Mouse (Mus musculus) brain, embryonic 18.5 days (tissue): ENCODE measurements around the gene Zbed6.
"Not testable (repeated sequence)": the region's sequence is repeated elsewhere in the genome, so short reads cannot be mapped to it uniquely, and the experiment has no call there.

Experiments used
- DNase-seq: peaks from one replicate; pipeline ENCODE4 v3.0.0-alpha.2; 2012; ENCODE audit warnings: low read depth, low spot score

The Zbed6 gene

DNA sequence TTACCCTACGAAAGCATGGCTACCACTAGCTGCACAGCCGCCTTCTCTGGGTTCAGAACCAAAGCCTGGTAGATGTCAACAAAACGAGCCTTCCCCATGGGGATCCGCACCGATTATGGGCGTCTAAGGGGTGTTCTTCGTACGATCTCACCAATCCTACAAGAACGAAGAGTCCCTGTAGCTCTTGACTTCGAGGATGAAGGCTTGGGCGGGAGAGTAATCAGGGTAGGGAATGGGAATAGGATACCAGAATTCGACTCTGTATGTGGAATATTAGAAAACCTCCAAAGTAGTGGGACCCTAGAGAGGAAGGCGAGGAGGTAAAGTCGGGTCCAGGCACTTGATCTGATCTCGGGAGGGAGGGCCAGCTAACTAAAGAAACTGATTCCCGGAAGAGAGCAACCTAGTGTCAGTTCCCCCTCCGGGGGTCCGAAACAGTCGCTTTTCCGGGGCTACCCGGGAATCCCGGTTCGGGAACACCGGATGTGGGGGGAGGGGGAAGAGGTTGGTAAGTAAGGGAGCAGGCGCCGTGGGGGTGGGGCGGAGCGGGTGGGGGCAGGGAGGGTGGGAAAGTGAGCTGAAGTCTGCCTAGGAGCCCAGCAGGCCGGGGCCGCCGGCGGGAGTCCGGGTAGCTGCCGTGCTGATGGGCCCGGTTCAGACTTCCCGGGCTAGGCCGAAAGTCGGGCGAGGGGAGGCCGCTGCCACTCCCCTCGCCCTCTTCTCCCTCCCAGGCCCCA, at the start of gene Zbed6:
Gene Zbed6, minus strand, starts transcription at position 420 of the 737 bp plus-strand sequence.
- DNase-seq: peak; percentile 36

DNA sequence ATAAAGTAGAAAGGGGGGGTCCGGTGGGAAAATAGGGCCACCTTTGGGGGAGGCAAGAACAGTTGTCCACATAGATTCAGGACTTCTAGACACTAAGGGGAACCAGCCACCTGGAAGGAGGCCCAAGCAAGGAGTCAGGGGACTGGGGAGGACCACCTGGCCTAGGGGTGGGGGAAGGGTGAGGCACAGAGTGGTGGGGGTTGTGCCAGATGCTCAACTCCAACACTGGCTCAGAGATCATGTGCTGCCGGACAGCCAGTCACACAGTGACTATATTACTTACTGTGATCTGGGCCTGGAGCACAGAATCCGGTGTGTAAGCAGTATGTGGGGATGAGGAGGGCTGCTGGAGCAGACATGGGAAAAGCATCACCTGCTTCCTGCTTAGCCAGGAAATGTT, 48.6 kb upstream of the Zbed6 start:
- DNase-seq: no peak

- DNase-seq: not testable (repeated sequence)
These were observed 41.1 kb upstream of the Zbed6 start for GRCm38 (mm10) chr1:133701824-133702223.

DNA sequence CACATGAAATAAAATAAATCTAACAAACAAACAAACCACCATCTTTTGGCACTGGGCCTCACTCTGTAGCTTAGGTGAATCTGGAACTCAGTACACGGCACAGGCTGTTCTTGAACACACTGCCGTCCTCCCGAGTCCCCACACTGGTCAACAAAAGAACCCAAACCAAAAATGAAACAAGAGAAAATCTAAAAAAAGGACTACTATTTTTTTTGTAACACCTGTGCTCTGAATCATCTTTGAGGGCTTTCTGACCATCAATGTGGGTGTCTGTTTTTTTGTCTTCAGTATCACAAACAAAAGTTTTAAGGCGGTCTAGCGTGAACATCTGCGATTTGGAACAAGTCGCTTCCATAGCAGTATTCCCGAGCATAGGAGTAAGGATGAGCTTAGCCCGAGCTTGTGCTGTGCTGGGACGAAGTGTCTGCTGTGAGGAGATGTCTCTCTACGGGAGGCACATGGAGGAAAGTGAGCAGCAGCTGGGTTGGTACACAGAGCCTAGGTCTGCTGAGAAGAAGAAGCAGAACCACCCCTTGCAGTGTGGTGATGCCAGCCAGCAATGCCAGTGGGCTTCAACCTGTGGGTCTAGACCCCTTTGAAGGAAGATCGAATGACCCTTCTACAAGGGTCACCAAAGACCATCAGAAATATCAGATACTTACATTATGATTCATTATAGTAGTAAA, 37.4 kb upstream of the Zbed6 start:
- no peak for DNase-seq

DNA sequence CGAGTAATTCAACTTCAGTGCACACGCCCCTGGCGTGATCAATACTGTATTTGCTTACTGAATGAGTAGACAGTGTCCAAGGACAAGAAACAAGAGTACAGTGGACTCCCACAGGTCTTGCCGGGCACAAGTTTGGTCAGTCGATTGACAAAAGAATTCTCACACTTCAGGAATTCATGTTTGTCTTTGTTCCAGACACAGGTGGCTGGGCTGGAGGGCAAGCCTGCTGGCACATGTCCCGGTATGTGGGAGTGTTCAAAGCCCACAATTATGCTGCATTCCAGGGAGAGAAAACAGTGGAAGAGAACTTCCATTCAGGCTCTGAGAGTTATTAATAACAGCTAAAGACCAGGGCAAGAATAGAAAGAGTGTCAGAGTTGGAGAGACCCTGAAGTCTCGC, 35.2 kb upstream of the Zbed6 start:
- DNase-seq: no peak

GRCm38 (mm10) chr1:133694876-133695275, 34.2 kb upstream of the Zbed6 start:
- DNase-seq: no peak

DNA sequence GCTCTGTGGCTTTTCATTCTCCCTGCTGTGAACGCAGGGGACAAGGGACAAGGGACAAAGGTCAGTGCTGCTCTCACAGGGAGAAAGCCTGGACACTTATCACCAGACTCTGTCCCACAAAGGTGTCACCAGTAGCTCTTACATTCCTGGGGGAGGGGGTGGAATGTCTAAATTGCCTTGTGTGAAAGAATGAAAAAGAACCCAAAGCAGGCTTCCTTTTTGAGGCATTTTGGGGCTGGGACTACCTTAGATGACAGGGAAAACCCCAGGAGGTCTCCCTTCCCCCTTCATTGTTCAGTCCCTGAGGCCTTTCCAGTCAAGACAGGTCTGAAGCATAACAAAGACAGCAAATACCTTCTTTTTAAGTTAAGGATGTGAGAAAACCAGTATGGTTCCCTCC, 33.6 kb upstream of the Zbed6 start:
- no peak for DNase-seq

DNA sequence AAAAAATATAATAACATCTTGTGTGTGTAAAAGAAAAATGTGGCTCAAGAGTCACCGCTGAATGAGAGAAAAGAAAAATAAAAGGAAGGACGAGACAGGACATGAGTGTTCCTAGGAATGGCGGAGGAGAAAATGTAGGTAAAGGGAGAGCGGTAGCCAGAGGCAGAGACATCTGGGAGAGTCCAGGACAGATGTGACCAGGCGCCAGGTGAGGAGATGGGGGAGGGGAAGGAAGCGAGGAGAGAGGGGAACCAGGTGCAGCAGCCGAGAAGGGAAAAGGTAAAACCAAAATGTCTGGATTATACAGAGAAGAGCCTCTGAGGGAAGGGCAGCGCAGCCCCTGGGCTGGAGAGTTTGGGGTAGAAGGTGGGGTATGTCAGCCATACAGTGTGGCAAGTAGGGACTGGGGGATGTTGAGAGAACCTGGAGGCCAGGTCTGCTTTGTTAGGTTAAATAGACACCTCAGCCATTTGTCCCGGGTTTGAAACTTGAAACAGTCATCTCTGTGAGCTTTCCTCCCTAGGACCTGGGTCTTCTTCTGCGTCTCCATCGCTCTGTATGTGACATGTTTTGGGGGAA, 32.9 kb upstream of the Zbed6 start:
- no peak for DNase-seq

GRCm38 (mm10) chr1:133692195-133692594, 31.5 kb upstream of the Zbed6 start:
- DNase-seq: no peak

- no peak for DNase-seq
These were observed 30.4 kb upstream of the Zbed6 start for GRCm38 (mm10) chr1:133691046-133691445.

GRCm38 (mm10) chr1:133689897-133690296, 29.2 kb upstream of the Zbed6 start, which contains the start of gene Lax1:
Gene Lax1, minus strand, starts transcription at chr1:133690108.
- DNase-seq: no peak

DNA sequence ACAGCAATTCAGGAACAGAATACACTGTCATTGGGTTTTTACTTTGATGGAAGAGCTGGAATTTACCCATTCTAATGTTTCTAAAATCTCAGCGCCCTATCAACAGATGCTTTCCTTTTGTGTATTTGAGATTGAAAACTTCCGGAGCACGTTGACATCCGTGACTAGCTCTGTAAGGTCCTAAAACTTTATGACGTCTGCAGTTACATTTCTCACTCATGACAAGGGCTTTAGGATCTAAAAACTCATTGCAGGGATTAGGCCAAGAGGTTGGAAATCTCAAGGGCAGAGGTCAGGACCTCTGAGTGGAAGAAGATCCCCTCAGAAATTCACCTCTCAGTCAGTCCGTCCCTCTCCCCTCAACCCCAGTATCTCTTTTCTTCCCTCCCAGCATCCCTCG, 27.6 kb upstream of the Zbed6 start:
- DNase-seq: no peak

GRCm38 (mm10) chr1:133685749-133686519, 25.2 kb upstream of the Zbed6 start:
- no peak for DNase-seq

GRCm38 (mm10) chr1:133671801-133672200, 11.1 kb upstream of the Zbed6 start:
- DNase-seq: no peak

- no peak for DNase-seq
These were observed 10.6 kb upstream of the Zbed6 start for GRCm38 (mm10) chr1:133671266-133671665.

DNA sequence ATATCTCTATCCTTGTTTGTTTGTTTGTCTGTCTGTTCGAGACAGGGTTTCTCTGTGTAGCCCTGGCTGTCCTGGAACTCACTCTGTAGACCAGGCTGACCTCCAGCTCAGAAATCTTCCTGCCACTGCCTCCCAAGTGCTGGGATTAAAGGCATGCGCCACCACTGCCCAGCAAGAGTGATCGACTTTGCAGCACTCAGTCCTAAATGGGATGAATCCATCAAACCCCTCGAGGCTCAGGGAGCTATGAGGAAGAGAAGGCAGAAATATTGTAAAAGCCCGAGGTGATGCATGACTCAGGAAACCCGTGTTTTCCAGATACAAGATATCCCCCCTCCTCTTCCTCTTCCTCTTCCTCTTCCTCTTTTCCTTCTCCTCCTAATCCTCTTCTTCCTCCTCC, 10.1 kb upstream of the Zbed6 start:
- DNase-seq: no peak

- no peak for DNase-seq
These were observed 9.5 kb upstream of the Zbed6 start for GRCm38 (mm10) chr1:133670190-133670589.

GRCm38 (mm10) chr1:133668618-133669017, 7.9 kb upstream of the Zbed6 start:
- DNase-seq: no peak

GRCm38 (mm10) chr1:133667721-133668120, 7.0 kb upstream of the Zbed6 start:
- DNase-seq: no peak

DNA sequence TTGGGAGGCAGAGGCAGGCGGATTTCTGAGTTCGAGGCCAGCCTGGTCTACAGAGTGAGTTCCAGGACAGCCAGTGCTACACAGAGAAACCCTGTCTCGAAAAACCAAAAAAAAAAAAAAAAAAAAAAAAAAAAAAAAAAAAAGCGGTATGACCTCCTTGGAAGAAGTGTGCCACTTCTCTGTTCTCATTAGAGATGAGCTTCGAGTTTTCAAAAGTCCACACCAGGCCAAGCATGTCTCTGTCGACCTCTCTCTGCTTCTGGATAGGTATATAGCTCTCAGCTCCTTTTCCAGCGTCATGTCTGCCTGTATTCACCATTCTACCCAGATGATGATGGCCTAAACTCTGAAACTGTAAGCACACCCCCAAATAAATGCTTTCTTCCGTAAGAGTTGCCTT, 5.0 kb upstream of the Zbed6 start:
- not testable (repeated sequence) for DNase-seq

DNA sequence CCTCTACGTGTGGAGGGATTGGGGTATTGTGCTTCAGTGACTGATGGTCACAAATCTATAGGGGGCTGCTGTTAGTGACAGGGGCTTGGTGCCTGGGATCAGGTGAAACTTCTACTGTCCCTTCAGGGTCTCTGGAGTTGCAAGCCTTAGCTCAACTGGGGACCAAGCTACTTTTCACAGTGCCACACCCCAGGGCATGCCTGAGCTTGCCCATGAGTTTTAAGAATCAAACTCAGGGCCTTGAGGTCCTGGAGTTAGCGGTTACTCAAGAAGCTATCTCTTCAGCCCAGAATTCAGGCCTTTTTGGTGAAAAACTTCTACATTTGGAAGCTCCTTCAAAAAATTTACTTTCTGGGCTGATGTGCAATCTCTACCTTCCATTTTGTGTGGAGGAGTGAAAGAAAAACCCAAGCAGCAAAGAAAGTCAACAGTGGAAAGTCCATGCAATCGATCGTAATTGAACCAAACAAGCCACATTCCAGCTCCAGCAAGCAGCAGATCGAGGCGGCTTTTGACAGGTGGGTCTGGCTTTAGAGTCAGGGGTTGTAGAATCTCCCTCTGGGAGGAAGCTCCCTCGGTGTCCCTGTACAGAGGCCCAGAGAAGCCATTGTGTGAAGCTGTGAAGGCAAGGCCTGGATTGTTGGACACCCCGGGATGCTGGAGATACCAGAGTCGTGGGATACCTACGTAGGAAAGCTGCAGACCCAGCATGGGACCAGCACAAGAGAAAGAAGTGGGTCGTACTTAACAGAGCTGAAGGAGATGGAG, 3.7 kb upstream of the Zbed6 start:
- DNase-seq: no peak
